Comparison of ENCODE assay signal across 9 mouse cellular contexts in genomic region chr9:40358408-40358896, GRCm38 (mm10).
A peak's percentile ranks its signal among the peaks of the same experiment; 100 is the strongest.
DNase-seq lines count a peak whose midpoint lies in the region; ATAC-seq and TF ChIP-seq lines count a peak whose summit lies in the region.
"Had no signal": no experiment of that assay in that cellular context is flagged by ENCODE, and none has a peak within 500 bp of the region (broad histone marks: within the 10 kb centered on the region; RNA-seq: fewer than 3 reads in every experiment).

No protein-coding gene starts in this region.

- H3K27me3 ChIP-seq in intestine, postnatal 0 days (replicated peaks; ENCODE audit: control insufficient read depth, insufficient read depth, low read length) = no peaks in the 10 kb centered on the region
- H3K27me3 ChIP-seq: limb, embryonic 15.5 days had no signal

- H3K4me1 ChIP-seq in intestine, postnatal 0 days (replicated peaks; ENCODE audit: control insufficient read depth, insufficient read depth, low read length) = no peaks in the 10 kb centered on the region
- H3K4me1 ChIP-seq: limb, embryonic 15.5 days had no signal

- no peak overlapping the region for H3K27ac ChIP-seq in intestine, postnatal 0 days (ENCODE audit: low read depth, low read length)
- H3K27ac ChIP-seq: limb, embryonic 15.5 days had no signal

- H3K9ac ChIP-seq in intestine, postnatal 0 days (ENCODE audit: low read depth, low read length) = no peak overlapping the region
- H3K9ac ChIP-seq: limb, embryonic 15.5 days had no signal

- H3K36me3 ChIP-seq in intestine, postnatal 0 days (ENCODE audit: control insufficient read depth, insufficient read depth) = no peaks in the 10 kb centered on the region
- H3K36me3 ChIP-seq: limb, embryonic 15.5 days had no signal

- H3K9me3 ChIP-seq in intestine, postnatal 0 days (ENCODE audit: control insufficient read depth) = no peaks in the 10 kb centered on the region
- H3K9me3 ChIP-seq: limb, embryonic 15.5 days had no signal

- DNase-seq in cerebellum, adult 11 months = peak; percentile 55
- no peak for DNase-seq in cerebellum, adult 11-12 months
- DNase-seq in right cerebral cortex, postnatal 10 days (ENCODE audit: low spot score in 2 of 2) = peak; percentile 62 to 63
- DNase-seq in right cerebral cortex, postnatal 36 days (ENCODE audit: low spot score in 2 of 2) = no peak
- DNase-seq in lung, postnatal 14 days = peak; percentile 16
- no peak for DNase-seq in thymus, postnatal 10 days (ENCODE audit: low spot score in 2 of 2)

- no peak for TF ChIP-seq CTCF in intestine, postnatal 0 days (IDR thresholded peaks at IDR 0.05; ENCODE audit: low read depth)

- no peak overlapping the region for H3K4me3 ChIP-seq in intestine, postnatal 0 days (ENCODE audit: low read depth, low read length)
- H3K4me3 ChIP-seq: limb, embryonic 15.5 days had no signal

- ATAC-seq in erythroblast, adult 5-6 weeks (replicated peaks; ENCODE audit: low FRiP score, poor library complexity, severe bottlenecking) = no peak
- no peak for ATAC-seq in intestine, postnatal 0 days

- no peak overlapping the region for H3K4me2 ChIP-seq in intestine, postnatal 0 days (replicated peaks; ENCODE audit: low read depth)
- H3K4me2 ChIP-seq: limb, embryonic 15.5 days had no signal

- WGBS in intestine, postnatal 0 days = 72% methylated on average over 8 of the region's 8 CpGs

Comparison
In these comparisons a context has a peak if more than half of its experiments do, and no peak if none do; other contexts are left out.
1. DNase-seq: peak in cerebellum, adult 11 months (single experiment), right cerebral cortex, postnatal 10 days (2 of 2) and lung, postnatal 14 days (single experiment); none in cerebellum, adult 11-12 months (single experiment), right cerebral cortex, postnatal 36 days (0 of 2) and thymus, postnatal 10 days (0 of 2).